Mouse (Mus musculus): ENCODE data around the gene Ciita. TPM values are rescaled to one million over a fixed set of nuclear protein-coding genes. Genes with fewer than 3 reads are reported as not detected.

Gene Ciita
- total and polyA plus RNA-seq, 3 experiments = 0.11 TPM; not detected in 2

DNA sequence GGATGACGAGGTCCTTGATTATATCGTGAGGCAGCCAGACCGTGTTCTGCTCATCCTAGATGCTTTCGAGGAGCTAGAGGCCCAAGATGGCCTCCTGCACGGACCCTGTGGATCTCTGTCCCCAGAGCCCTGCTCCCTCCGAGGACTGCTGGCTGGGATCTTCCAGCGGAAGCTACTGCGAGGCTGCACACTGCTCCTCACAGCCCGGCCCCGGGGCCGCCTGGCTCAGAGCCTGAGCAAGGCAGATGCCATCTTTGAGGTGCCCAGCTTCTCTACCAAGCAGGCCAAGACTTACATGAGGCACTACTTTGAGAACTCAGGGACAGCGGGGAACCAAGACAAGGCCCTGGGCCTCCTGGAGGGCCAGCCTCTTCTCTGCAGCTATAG lies 31.3 kb downstream of the Ciita start:
- Histone ChIP-seq H3K4me1 (ENCODE audit: insufficient read depth, low read depth, low read length) (no peaks in the 10 kb centered on the region), H3K9me3 (replicated peaks) (no peaks in the 10 kb centered on the region), H3K27me3 (ENCODE audit: insufficient read depth, low read length) (peaks cover 15% of the 10 kb centered on the region), H3K36me3 (replicated peaks) (no peaks in the 10 kb centered on the region), H3K4me3 (ENCODE audit: low read depth, low read length) (no peak overlapping the region)
- DNase-seq (ENCODE audit: low spot score) (no peak), ATAC-seq (ENCODE audit: extremely low read depth, insufficient number of reproducible peaks, low FRiP score, poor library complexity, severe bottlenecking) (no peak)
- TF ChIP-seq GATA1 (IDR thresholded peaks at IDR 0.05; ENCODE audit: borderline replicate concordance, low read length) (no peak), GATA2 (IDR thresholded peaks at IDR 0.05; ENCODE audit: borderline replicate concordance, low read depth, low read length) (no peak), CTCF (IDR thresholded peaks at IDR 0.05; ENCODE audit: low read depth, low read length) (no peak), TAL1 (conservative IDR thresholded peaks at IDR 0.05; ENCODE audit: low read depth, low read length) (no peak), POLR2AphosphoS5 (IDR thresholded peaks at IDR 0.05; ENCODE audit: insufficient replicate concordance, low read depth, low read length) (no peak)

GRCm38 (mm10) chr16:10515953-10516572 lies 36.2 kb downstream of the Ciita start:
- Histone ChIP-seq H3K27me3 (ENCODE audit: insufficient read depth, low read length) (peaks cover 13% of the 10 kb centered on the region; the same call in 1 of the 2 replicates), H3K4me1 (ENCODE audit: insufficient read depth, low read depth, low read length) (no peaks in the 10 kb centered on the region), H3K4me3 (ENCODE audit: low read depth, low read length) (no peak overlapping the region), H3K36me3 (replicated peaks) (no peaks in the 10 kb centered on the region), H3K9me3 (replicated peaks) (no peaks in the 10 kb centered on the region)
- TF ChIP-seq CTCF (IDR thresholded peaks at IDR 0.05; ENCODE audit: low read depth, low read length) (no peak), GATA2 (IDR thresholded peaks at IDR 0.05; ENCODE audit: borderline replicate concordance, low read depth, low read length) (no peak), TAL1 (conservative IDR thresholded peaks at IDR 0.05; ENCODE audit: low read depth, low read length) (no peak), GATA1 (IDR thresholded peaks at IDR 0.05; ENCODE audit: borderline replicate concordance, low read length) (no peak), POLR2AphosphoS5 (IDR thresholded peaks at IDR 0.05; ENCODE audit: insufficient replicate concordance, low read depth, low read length) (no peak)
- no peak for ATAC-seq (ENCODE audit: extremely low read depth, insufficient number of reproducible peaks, low FRiP score, poor library complexity, severe bottlenecking)
- DNase-seq (ENCODE audit: low spot score) = no peak

- Histone ChIP-seq H3K4me3 (ENCODE audit: low read depth, low read length) (no peak overlapping the region), H3K4me1 (ENCODE audit: insufficient read depth, low read depth, low read length) (no peaks in the 10 kb centered on the region), H3K36me3 (replicated peaks) (no peaks in the 10 kb centered on the region), H3K9me3 (replicated peaks) (no peaks in the 10 kb centered on the region), H3K27me3 (ENCODE audit: insufficient read depth, low read length) (peaks cover 12% of the 10 kb centered on the region; the same call in 1 of the 2 replicates)
- no peak for DNase-seq (ENCODE audit: low spot score)
- TF ChIP-seq GATA2 (IDR thresholded peaks at IDR 0.05; ENCODE audit: borderline replicate concordance, low read depth, low read length) (no peak), CTCF (IDR thresholded peaks at IDR 0.05; ENCODE audit: low read depth, low read length) (no peak), POLR2AphosphoS5 (IDR thresholded peaks at IDR 0.05; ENCODE audit: insufficient replicate concordance, low read depth, low read length) (no peak), GATA1 (IDR thresholded peaks at IDR 0.05; ENCODE audit: borderline replicate concordance, low read length) (no peak), TAL1 (conservative IDR thresholded peaks at IDR 0.05; ENCODE audit: low read depth, low read length) (no peak)
- ATAC-seq (ENCODE audit: extremely low read depth, insufficient number of reproducible peaks, low FRiP score, poor library complexity, severe bottlenecking) = no peak
Measured at GRCm38 (mm10) chr16:10518030-10518429, 38.2 kb downstream of the Ciita start.

GRCm38 (mm10) chr16:10520908-10521614 lies 41.2 kb downstream of the Ciita start:
- ATAC-seq (ENCODE audit: extremely low read depth, insufficient number of reproducible peaks, low FRiP score, poor library complexity, severe bottlenecking) (no peak), DNase-seq (ENCODE audit: low spot score) (peak; percentile 44)
- Histone ChIP-seq H3K4me1 (ENCODE audit: insufficient read depth, low read depth, low read length) (peaks cover 11% of the 10 kb centered on the region), H3K27me3 (ENCODE audit: insufficient read depth, low read length) (peaks cover 23% of the 10 kb centered on the region), H3K9me3 (replicated peaks) (no peaks in the 10 kb centered on the region), H3K4me3 (ENCODE audit: low read depth, low read length) (no peak overlapping the region), H3K36me3 (replicated peaks) (no peaks in the 10 kb centered on the region)
- TF ChIP-seq TAL1 (conservative IDR thresholded peaks at IDR 0.05; ENCODE audit: low read depth, low read length) = no peak
- peak; percentile 61 for TF ChIP-seq CTCF (IDR thresholded peaks at IDR 0.05; ENCODE audit: low read depth, low read length)

GRCm38 (mm10) chr16:10522811-10523210 lies 43.0 kb downstream of the Ciita start:
- no peak for DNase-seq (ENCODE audit: low spot score)
- Histone ChIP-seq H3K4me3 (ENCODE audit: low read depth, low read length) (no peak overlapping the region), H3K27me3 (ENCODE audit: insufficient read depth, low read length) (peaks cover 26% of the 10 kb centered on the region), H3K4me1 (ENCODE audit: insufficient read depth, low read depth, low read length) (peaks cover 13% of the 10 kb centered on the region), H3K9me3 (replicated peaks) (no peaks in the 10 kb centered on the region), H3K36me3 (replicated peaks) (no peaks in the 10 kb centered on the region)
- ATAC-seq (ENCODE audit: extremely low read depth, insufficient number of reproducible peaks, low FRiP score, poor library complexity, severe bottlenecking) = no peak
- TF ChIP-seq GATA1 (IDR thresholded peaks at IDR 0.05; ENCODE audit: borderline replicate concordance, low read length) (no peak), TAL1 (conservative IDR thresholded peaks at IDR 0.05; ENCODE audit: low read depth, low read length) (no peak), POLR2AphosphoS5 (IDR thresholded peaks at IDR 0.05; ENCODE audit: insufficient replicate concordance, low read depth, low read length) (no peak), CTCF (IDR thresholded peaks at IDR 0.05; ENCODE audit: low read depth, low read length) (peak; percentile 60; the same call in 1 of the 2 replicates), GATA2 (IDR thresholded peaks at IDR 0.05; ENCODE audit: borderline replicate concordance, low read depth, low read length) (no peak)

GRCm38 (mm10) chr16:10523650-10524049 lies 43.8 kb downstream of the Ciita start:
- TF ChIP-seq GATA1 (IDR thresholded peaks at IDR 0.05; ENCODE audit: borderline replicate concordance, low read length) (no peak), GATA2 (IDR thresholded peaks at IDR 0.05; ENCODE audit: borderline replicate concordance, low read depth, low read length) (no peak), TAL1 (conservative IDR thresholded peaks at IDR 0.05; ENCODE audit: low read depth, low read length) (no peak), POLR2AphosphoS5 (IDR thresholded peaks at IDR 0.05; ENCODE audit: insufficient replicate concordance, low read depth, low read length) (no peak), CTCF (IDR thresholded peaks at IDR 0.05; ENCODE audit: low read depth, low read length) (no peak)
- peaks cover 13% of the 10 kb centered on the region for H3K4me1 ChIP-seq (ENCODE audit: insufficient read depth, low read depth, low read length)
- H3K9me3 ChIP-seq (replicated peaks) = no peaks in the 10 kb centered on the region
- ATAC-seq (ENCODE audit: extremely low read depth, insufficient number of reproducible peaks, low FRiP score, poor library complexity, severe bottlenecking) (no peak), DNase-seq (ENCODE audit: low spot score) (no peak)
- no peaks in the 10 kb centered on the region for H3K36me3 ChIP-seq (replicated peaks)
- H3K27me3 ChIP-seq (ENCODE audit: insufficient read depth, low read length) = peaks cover 23% of the 10 kb centered on the region
- H3K4me3 ChIP-seq (ENCODE audit: low read depth, low read length) = no peak overlapping the region
